Mouse (Mus musculus): ENCODE results near the gene Alg14. TPM values are rescaled to one million over a fixed set of nuclear protein-coding genes. Genes with fewer than 3 reads are reported as not detected.
A peak's percentile ranks its signal among the peaks of the same experiment; 100 is the strongest.

Gene Alg14
- total RNA-seq, 2 experiments from 2014 or later, result 7.5 to 7.7 TPM

DNA sequence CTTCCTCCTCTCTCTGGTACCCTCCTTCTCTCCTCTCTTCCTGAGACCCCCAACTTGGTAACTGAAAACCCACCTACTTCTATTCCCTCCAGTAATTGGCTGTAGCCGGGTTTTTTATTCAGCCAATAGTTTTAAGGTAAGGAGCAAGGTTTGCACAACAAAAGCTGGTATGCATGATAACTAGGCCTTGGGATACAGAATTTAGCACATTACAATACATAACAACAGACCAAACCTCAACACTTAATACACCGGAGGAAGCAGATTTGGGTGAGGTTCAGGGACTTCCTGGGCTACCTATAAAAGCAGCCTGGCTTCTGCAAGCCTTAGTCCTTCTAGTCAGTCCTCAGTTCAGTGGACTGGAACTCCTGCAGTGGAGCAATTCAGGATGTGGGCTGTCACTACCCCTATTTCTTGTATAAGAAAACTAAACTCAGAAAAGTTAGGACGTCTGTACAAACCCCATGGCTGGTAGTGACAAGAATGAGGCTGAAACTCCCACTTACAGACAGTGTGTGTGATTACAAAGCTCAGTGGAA, 96.0 kb downstream of the Alg14 start:
- TF ChIP-seq CTCF (IDR thresholded peaks at IDR 0.05), result no peak
- Histone ChIP-seq H3K27ac (no peak overlapping the region), H3K4me3 (no peak overlapping the region)
- no peak for DNase-seq
- intact Hi-C loops (cut with DNase I), result no loop called here

DNA sequence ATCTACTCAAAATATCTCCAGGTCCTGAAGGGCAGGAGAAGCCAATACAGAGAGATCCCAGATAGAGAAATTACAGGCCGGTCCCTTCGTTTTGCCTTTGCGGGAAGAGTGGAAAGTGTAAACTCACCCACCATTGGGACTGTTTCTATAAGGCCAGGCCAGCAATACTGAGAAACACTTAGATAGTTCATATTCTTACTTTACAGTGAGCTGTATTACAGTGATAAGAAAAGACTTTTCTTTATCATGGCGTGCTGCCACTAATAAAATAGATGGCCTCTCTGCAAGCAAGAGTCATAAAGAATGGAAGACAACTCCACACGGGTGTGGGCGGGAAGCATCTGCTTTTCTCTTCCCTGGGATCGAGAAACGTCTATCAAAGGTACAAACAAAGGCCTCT, 97.8 kb downstream of the Alg14 start:
- intact Hi-C loops (cut with DNase I), result no loop called here
- no peak for TF ChIP-seq CTCF (IDR thresholded peaks at IDR 0.05)
- no peak for DNase-seq
- Histone ChIP-seq H3K27ac (no peak overlapping the region), H3K4me3 (no peak overlapping the region)

- Histone ChIP-seq H3K27ac (peak overlapping the region; percentile 70), H3K4me3 (peak overlapping the region; percentile 53)
- no peak for DNase-seq
- intact Hi-C loops (cut with DNase I), result no loop called here
- TF ChIP-seq CTCF (IDR thresholded peaks at IDR 0.05), result no peak
These were observed 98.4 kb downstream of the Alg14 start for GRCm38 (mm10) chr3:121389860-121390530.

GRCm38 (mm10) chr3:121390724-121391123, 99.2 kb downstream of the Alg14 start:
- Histone ChIP-seq H3K4me3 (no peak overlapping the region), H3K27ac (peak overlapping the region; percentile 70)
- TF ChIP-seq CTCF (IDR thresholded peaks at IDR 0.05), result no peak
- intact Hi-C loops (cut with DNase I), result no loop called here
- DNase-seq, result no peak

GRCm38 (mm10) chr3:121395588-121396295, 104.2 kb downstream of the Alg14 start:
- TF ChIP-seq CTCF (IDR thresholded peaks at IDR 0.05), result no peak
- intact Hi-C loops (cut with DNase I), result no loop called here
- no peak overlapping the region for H3K4me3 ChIP-seq
- DNase-seq, result no peak
- H3K27ac ChIP-seq, result no peak overlapping the region

GRCm38 (mm10) chr3:121396561-121396960, 105.0 kb downstream of the Alg14 start:
- TF ChIP-seq CTCF (IDR thresholded peaks at IDR 0.05), result no peak
- DNase-seq, result no peak
- intact Hi-C loops (cut with DNase I), result no loop called here
- Histone ChIP-seq H3K4me3 (no peak overlapping the region), H3K27ac (no peak overlapping the region)

DNA sequence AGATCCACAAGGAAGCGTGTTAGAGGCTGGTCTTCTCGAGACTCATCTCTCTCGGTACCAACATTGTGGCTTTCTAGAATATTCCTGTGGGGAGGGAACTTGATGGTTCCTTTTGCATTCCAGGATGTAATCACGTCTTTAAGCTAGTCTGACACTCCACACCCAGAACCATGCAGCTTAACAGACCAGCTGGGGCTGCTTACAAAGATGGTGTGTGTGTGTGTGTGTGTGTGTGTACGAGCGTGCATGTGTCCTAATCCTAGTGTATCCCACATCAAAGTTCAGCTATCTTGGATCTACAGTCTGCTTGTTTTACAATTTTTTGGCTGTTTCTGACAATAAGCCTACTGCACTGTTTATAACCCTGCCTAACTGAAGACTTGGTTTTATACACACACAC, 105.4 kb downstream of the Alg14 start:
- Histone ChIP-seq H3K27ac (no peak overlapping the region), H3K4me3 (no peak overlapping the region)
- DNase-seq, result no peak
- TF ChIP-seq CTCF (IDR thresholded peaks at IDR 0.05), result no peak
- intact Hi-C loops (cut with DNase I), result no loop called here

DNA sequence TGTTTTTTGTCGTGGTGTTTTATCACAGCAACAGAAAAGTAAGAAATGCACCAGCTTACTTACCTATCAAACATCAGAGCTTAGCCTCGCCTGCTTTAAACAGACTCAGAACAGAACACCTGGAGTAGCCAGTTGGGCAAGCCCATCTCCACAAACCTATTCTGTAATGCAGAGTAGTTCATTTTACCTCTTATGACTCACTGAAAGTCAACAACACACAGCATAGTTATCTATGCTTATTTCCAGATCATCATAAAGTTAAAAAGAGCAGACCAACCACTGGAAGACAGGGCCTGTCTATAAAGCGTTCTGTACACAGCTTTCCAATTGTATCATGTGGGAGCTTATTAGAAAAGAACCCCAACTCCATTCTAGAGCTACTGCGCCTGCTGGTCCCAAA, 109.8 kb downstream of the Alg14 start:
- Histone ChIP-seq H3K27ac (no peak overlapping the region), H3K4me3 (no peak overlapping the region)
- intact Hi-C loops (cut with DNase I), result no loop called here
- no peak for DNase-seq
- TF ChIP-seq CTCF (IDR thresholded peaks at IDR 0.05), result no peak

DNA sequence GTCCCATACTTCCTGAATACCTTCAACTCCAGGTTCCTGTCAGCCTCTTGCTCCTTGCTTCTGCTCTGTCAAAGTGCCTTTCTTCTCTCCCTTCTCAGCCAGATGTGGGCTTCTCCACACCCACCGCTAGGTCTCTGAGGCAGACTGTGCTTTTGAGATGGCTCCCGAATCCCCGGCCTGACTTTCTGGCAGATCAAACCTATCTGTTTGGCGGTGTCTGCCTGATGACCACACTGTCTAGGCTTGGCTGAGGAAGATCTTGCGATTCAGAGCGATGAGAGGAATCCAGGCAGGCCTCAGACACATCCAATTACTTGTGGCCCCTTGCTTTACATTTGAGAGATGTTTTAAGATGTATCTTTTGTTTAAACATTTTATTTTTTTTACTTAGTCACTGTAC, 110.5 kb downstream of the Alg14 start:
- intact Hi-C loops (cut with DNase I), result no loop called here
- DNase-seq, result no peak

DNA sequence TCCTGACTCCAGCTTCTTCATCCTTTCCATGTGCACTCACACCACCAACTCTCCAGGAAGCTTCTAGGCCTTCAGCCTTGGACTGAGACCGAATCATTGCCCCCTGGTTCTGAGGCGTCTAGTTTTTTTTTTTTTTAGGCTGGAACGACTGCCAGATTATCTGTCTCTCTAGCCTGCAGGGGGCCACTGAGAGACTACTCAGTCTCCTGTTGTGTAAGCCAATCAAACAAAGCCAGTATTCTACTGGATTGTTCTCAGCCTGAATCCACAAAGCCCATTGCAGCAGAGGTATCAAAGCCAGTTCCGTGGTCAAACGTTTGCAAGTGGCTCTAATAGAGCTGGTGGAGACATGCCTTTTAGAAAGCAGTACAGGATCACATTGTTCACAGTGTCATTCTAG, 111.9 kb downstream of the Alg14 start:
- H3K4me3 ChIP-seq, result no peak overlapping the region
- intact Hi-C loops (cut with DNase I), result no loop called here
- H3K27ac ChIP-seq, result no peak overlapping the region
- DNase-seq, result no peak
- no peak for TF ChIP-seq CTCF (IDR thresholded peaks at IDR 0.05)

More for the DNA sequence above, 110.5 kb downstream of the Alg14 start:
- H3K27ac ChIP-seq, result no peak overlapping the region
- TF ChIP-seq CTCF (IDR thresholded peaks at IDR 0.05), result no peak
- no peak overlapping the region for H3K4me3 ChIP-seq

- H3K27ac ChIP-seq, result no peak overlapping the region
- no peak overlapping the region for H3K4me3 ChIP-seq
- TF ChIP-seq CTCF (IDR thresholded peaks at IDR 0.05), result no peak
- no peak for DNase-seq
- intact Hi-C loops (cut with DNase I), result no loop called here
These were observed 113.5 kb downstream of the Alg14 start for GRCm38 (mm10) chr3:121405101-121405500.

DNA sequence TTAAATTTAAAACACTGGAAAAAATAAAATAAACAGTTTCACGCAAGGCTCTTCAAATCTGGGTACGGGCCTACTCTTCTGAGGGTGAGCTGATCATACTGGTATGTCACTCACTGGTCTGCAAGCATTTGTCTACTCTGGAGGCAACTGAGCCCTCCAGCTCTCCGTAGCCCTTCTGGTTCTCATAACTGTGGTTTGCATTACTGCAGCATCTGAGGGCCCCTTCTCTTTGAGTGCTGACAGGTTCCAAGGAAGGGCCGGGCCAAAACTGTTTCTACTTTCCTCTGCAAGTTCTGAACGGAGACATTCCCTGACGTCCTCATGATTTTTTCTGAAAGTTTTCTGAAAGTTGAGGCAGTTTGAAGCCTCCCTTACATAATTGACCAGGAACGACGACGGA, 115.8 kb downstream of the Alg14 start:
- Histone ChIP-seq H3K4me3 (no peak overlapping the region), H3K27ac (no peak overlapping the region)
- no peak for DNase-seq
- TF ChIP-seq CTCF (IDR thresholded peaks at IDR 0.05), result no peak
- intact Hi-C loops (cut with DNase I), result no loop called here

GRCm38 (mm10) chr3:121408386-121408785, 116.8 kb downstream of the Alg14 start:
- Histone ChIP-seq H3K27ac (no peak overlapping the region), H3K4me3 (no peak overlapping the region)
- no peak for DNase-seq
- intact Hi-C loops (cut with DNase I), result no loop called here
- no peak for TF ChIP-seq CTCF (IDR thresholded peaks at IDR 0.05)
